Mouse (Mus musculus): ENCODE results near the gene Pdcd6ip.
"Not testable (repeated sequence)": the region's sequence is repeated elsewhere in the genome, so short reads cannot be mapped to it uniquely, and the experiment has no call there.

The Pdcd6ip gene

GRCm38 (mm10) chr9:113701441-113702160 lies 6.5 kb downstream of the Pdcd6ip start:
- DNase-seq (ENCODE audit: low spot score in 2 of 2) = no peak

DNA sequence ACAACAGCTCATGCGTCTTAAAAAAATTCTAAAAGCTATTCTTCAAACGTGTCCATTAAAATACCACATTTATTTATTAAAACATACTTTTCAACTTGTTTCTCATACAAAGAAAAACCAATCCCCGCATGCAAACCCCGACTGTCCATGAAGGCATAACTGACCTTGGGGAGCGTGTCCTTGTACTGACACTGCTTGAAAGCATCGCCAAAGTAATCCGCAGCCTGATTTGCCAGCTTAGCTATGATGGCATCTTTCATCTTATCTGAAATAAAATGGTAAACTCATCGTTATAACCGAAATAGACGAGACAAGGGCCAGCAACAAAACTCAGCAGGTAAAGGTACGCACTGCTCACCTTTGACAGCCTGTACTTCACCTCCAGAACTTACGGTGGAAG lies 20.6 kb downstream of the Pdcd6ip start:
- no peak for DNase-seq (ENCODE audit: low spot score in 2 of 2)

DNA sequence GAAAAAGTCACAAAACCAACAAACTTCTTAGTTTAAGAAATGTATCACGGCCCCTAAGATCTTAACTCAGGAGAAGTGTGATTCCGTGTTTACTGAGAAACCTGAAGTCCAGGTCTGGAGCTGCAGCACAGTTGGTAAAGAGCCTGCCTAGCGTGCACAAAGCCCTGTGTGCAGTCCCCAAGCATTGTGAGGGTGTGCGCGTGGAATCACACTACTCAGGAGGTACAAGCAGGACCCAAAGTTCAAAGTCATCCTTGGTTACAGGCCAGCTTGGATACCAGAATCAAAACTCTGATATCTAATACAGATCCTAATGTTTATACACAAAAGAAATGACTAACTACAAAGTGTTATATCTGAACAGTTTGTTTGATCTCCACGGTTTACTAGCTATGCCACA lies 34.3 kb downstream of the Pdcd6ip start:
- no peak for DNase-seq (ENCODE audit: low spot score in 2 of 2)

DNA sequence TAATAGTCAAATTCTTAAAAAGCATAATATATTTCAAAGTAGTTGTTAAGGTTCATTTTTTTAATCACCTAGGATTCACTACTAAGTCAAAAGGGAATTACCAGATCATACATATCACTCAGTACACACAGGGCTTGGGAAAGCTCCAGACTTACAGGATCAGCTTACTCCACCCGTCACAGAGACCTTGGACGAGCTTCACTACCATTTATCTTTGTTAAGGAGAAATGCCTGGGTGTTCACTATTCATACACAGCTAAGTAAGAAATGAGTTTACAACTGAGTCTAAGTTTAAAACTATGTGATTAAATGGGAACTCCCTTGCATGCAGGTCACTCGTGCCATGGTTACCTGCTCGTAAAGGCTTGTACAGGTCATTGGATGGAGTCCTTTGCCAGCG lies 35.7 kb downstream of the Pdcd6ip start:
- no peak for DNase-seq (ENCODE audit: low spot score in 2 of 2)

- DNase-seq (ENCODE audit: low spot score in 2 of 2) = no peak
These were observed 37.3 kb downstream of the Pdcd6ip start for GRCm38 (mm10) chr9:113670857-113671106.

DNA sequence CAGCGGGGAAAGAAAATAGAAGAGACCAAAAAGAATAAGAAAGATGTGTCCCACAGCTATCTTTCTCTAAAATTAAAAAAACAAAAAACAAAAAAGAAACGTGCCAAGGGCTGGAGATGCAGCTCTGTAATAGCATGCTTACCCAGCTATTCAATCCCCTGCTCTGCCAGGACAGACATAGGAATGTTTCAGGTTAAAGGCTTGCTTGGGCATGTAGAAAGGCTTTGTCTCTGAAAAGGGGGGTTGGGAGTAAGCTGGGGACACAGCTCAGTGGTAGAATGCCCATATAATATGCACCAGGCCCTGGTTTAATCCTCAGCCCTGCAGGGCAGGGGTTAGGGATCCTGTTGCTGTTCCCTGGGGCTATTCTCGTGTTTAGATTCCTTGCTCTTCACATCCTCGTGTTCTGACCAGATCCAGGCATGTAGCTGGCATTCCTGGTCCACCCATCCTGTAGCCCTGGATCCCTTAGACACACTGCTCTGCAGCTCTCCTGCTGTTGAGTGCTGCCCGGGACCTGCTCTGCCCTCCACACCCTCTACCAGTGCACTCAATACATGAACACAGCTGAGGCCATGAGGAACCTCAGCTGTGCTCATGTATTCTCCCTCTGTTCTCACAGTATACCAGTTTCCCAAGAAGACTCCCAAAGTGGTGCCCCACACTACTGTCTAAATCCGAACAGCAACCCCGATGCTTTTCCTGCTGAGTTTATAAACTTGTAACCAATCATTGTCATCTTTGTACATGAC lies 37.8 kb downstream of the Pdcd6ip start:
- no peak for DNase-seq (ENCODE audit: low spot score in 2 of 2)

- no peak for DNase-seq (ENCODE audit: low spot score in 2 of 2)
These were observed 44.6 kb downstream of the Pdcd6ip start for GRCm38 (mm10) chr9:113663476-113663875.

GRCm38 (mm10) chr9:113657837-113658236 lies 50.2 kb downstream of the Pdcd6ip start:
- DNase-seq (ENCODE audit: low spot score in 2 of 2) = no peak

- no peak for DNase-seq (ENCODE audit: low spot score in 2 of 2)
These were observed 54.5 kb downstream of the Pdcd6ip start for GRCm38 (mm10) chr9:113653571-113653970.

- DNase-seq (ENCODE audit: low spot score in 2 of 2) = no peak
These were observed 57.3 kb downstream of the Pdcd6ip start for GRCm38 (mm10) chr9:113650787-113651186.

- not testable (repeated sequence) for DNase-seq (ENCODE audit: low spot score in 2 of 2)
These were observed 58.8 kb downstream of the Pdcd6ip start for GRCm38 (mm10) chr9:113649211-113649610.

DNA sequence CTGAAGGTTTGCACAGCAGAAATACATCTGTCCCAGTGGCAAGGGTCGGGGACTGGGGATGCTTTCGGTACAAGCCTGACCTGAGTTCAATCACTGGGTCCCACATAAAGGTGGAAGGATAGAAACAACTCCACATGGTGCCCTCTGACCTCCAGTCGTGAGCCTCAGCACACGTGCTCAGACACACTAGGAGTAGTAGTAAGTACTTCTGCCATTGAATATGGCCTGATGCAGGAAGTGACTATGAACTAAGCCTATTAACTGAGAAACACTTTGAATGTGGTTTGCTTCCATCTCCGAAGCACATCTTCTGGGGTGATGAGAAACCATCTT lies 62.3 kb downstream of the Pdcd6ip start:
- DNase-seq (ENCODE audit: low spot score in 2 of 2) = no peak

GRCm38 (mm10) chr9:113645153-113645836 lies 62.8 kb downstream of the Pdcd6ip start:
- DNase-seq (ENCODE audit: low spot score in 2 of 2) = peak; percentile 81 to 90

DNA sequence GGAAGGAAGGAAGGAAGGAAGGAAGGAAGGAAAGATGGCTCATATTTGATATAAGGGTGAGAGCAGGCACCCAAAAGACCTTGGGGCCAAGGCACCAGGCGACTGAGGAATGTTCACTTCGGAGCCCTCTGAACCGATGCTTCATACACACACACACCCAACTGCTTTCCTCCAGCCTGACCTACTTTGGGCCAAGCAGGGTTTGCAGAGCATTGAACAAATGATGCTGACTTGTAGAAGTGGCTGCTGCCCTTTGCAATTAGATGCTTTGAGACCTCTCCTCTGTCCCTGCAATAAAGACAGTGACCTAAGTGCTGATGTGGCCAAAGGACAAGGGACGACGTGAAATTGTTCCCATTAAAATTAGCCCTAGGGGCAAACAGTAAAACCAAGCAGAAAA lies 63.4 kb downstream of the Pdcd6ip start:
- DNase-seq (ENCODE audit: low spot score in 2 of 2) = no peak

- no peak for DNase-seq (ENCODE audit: low spot score in 2 of 2)
These were observed 64.0 kb downstream of the Pdcd6ip start for GRCm38 (mm10) chr9:113644076-113644475.

GRCm38 (mm10) chr9:113643669-113644068 lies 64.4 kb downstream of the Pdcd6ip start:
- no peak for DNase-seq (ENCODE audit: low spot score in 2 of 2)

DNA sequence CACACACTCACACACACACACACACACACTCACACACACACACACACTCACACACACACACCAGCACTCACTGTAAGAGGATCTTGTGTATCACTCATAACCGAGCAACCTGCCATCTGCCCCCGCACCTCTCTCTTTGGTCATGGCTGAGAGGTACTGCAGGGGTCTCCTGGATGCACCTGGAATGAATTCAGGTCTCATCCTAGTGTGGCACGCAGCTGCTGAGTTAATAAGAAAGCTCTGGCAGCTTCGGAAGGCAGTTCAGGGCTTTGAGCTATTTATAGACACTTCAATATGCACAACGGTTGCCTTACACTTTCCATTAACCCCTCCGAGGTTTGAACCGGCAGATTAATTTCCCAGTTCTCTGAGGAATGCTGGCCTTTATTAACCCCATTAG lies 73.1 kb downstream of the Pdcd6ip start:
- DNase-seq (ENCODE audit: low spot score in 2 of 2) = no peak

- DNase-seq (ENCODE audit: low spot score in 2 of 2) = peak in 1 of 2 experiments; percentile 59
These were observed 74.8 kb downstream of the Pdcd6ip start for GRCm38 (mm10) chr9:113633168-113633744.

DNA sequence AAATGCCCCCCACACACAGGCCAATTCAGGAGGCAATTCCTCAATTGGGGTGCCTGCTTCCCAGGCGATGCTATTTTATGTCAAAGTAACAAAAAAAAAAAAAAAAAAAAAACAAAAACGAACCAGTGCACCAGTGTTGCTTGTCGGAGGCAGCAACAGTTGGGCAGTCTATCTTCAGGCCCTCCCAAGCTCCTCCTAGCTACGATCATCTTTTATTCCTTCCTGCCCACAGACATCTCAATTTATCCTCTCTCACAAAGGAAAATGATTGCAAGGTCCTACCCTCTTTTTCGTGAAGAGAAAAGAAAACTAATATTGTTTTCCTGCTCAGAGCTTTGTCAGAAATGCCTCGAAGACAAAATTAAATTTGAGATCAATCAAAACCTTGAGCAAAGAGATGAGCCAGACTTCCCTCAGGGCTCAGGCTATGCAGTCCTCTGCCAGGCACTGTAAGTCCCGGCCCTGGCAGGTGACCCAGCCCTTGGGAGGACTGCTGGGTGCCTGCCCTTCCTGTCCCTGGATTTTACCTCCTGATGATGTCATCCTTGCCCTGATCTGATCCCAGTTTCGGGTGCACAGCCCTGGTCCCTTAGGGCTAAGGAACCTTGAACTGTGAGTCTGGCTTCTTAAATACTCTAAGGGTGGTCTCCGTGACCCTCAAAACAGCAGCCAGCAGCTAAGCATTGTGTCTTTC lies 75.6 kb downstream of the Pdcd6ip start:
- DNase-seq (ENCODE audit: low spot score in 2 of 2) = no peak

DNA sequence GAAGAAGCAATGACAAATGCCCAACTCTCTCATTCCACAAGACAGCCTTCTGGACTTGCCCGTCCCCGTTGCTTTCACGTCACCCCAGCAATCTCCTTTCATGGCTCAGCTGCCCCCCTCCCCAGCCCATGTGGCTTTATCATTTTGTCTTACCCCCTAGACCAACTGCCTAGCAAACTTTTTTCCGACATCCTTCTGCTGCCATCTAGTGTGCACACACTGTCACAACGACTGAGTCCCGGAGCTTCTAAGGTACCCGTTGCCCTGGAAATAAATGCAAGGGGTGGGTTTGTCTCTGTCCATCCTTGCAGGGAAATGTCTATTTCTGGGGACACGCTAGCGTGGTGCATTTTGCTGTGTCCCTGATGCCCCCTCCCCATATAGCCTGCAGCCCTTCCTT lies 78.4 kb downstream of the Pdcd6ip start:
- DNase-seq (ENCODE audit: low spot score in 2 of 2) = peak; percentile 77 to 84

DNA sequence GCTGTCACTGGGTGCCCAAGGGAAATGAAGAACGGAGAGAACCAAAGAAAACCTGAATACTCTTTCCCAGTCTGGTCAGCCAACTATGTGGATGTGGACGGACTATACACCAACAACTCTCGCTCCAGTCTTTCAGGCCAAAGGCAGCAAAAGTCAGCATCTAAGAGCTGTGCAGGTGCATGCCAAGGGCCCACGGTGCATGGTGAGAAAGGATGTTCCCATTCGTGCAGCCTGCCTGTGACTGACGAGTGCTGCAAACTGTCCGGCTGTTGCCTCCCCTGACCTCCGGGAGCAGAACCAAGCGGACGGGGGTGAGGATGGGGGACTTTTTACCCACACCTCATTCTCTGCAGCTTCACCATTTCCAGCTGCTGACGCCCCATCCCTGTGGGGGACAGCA lies 78.9 kb downstream of the Pdcd6ip start:
- no peak for DNase-seq (ENCODE audit: low spot score in 2 of 2)

- no peak for DNase-seq (ENCODE audit: low spot score in 2 of 2)
These were observed 79.3 kb downstream of the Pdcd6ip start for GRCm38 (mm10) chr9:113628780-113629179.
